Mouse (Mus musculus) frontal cortex, adult (tissue): ENCODE measurements around the gene Hoxd8.

Source experiments
- ATAC-seq: cut with Nextera tagmentation; 2 replicates; pipeline ENCODE4 v1.9.2; 2017; ENCODE audit warnings: mild to moderate bottlenecking, moderate library complexity, mixed read lengths; ENCODE audit not compliant: low TSS enrichment

Gene Hoxd8

DNA sequence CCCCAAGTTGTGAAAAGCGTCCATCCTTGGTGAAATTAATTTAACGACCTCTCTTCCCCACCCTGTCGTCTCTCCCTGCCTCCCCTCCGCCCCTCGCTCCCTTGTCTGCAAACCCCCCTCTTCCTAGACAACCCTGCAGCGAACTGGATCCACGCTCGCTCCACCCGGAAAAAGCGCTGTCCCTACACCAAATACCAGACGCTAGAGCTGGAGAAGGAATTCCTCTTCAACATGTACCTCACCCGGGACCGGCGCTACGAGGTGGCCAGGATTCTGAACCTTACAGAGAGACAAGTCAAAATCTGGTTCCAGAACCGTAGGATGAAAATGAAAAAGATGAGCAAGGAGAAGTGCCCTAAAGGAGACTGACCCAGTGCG, 5.4 kb upstream of the Hoxd8 start:
- ATAC-seq: no peak

DNA sequence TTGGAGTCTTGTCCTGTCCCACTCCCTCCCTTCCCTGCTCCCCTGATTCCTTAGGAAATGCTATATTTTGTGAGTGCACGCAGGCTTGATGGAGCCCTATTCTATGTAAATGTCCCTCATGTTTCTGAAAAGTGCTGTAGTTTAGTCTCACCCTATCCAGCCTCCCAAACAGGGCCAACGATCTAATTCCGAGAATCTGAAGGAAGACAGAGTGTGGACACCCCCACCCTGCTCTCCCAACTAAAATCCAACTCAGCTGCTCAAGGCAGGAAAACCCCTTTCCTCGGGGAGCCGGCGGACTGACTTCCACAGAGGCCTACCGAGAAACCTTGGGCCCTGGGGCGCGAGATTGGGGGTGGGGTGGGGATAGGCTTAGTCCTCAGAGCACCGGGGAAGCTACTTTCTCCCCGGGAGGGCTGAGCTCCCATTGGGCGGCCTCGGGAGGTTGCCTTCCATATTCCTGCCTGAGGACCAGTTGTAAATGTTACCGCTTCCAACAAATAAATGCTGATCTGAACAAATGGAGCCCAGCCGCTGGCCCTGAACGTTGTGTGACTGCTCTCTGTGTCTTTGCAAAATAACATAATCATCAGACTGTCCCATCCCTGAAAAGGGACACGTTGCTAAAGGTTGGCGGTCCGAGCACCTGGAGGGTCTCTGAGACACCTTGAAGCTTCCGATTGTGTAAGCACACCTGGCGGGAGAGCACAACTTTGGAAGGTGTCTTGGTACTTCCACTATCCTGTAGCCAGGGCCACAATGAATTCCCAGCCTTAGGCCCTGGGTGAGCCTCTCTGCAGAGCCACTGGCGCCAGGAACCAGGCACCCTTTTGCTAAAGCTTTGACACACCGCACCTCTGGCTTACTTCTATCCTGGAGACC, 4.5 kb upstream of the Hoxd8 start:
- no peak for ATAC-seq

DNA sequence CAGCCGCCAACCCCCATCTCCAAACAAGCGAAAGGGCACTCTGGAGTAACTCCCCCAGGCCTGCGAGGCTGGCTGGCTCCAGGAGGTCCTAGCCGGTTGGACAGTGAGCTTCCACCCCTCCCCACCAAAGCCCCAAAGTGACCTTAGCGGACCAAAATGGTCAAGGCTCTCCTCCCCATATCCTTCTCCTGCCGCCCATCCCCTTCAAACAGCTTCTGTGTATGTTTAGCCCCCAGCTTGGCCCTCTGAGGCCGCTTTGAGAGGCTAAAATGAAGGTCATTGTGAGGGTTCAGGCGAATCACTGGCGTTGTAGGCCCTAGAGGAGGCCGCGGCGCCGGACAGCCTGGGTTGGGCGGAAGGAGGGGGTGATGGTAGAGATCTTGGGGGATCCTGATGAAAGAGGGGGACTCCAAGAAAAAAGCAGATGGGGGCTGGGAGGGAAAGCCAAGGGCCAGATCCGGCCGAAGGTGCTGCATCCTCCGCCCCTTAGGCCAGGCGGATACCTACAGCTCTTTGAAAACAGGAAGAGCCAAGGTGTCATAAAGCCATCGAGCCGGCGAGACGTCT, 3.8 kb upstream of the Hoxd8 start:
- ATAC-seq: no peak

DNA sequence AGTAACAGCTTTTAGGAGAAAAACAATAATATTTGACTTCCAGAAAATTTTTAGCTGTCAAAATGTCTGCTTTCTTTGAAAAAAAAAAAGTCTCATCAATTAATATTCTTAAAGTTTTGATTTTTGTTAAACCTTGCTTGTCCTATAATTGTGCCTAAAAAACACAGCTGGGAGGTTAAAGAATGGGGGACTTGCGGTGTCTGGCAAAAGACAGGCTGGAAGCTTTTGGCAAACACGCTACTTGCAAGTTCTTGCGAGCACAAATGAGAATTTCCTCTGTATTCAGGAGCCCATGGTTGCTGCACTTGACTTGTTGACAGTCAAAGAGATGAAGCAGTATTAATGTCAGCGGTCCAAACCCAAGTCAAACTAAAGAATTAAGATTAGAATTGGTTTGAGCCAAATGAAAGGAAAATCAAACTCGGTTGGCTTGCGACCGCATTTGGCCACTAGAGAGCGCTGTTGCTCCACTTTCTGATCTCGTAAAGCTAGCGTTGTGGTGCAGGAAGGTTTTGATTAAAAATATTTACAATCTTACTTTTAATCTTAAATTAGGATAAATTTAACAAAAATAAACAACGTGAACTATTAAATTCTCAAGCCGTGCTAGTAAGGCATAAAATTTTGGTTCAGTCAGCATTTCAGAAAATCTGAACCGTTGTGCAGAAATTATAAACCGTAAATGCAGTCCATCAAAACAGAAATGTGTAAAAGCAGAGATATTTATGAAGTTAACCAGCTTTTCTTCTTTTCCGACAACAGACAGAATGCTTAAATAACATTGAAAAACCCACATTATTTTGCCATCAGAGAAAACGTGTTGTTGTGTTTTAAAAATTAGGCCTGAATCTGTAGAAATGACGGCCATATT, 2.2 kb upstream of the Hoxd8 start:
- no peak for ATAC-seq

DNA sequence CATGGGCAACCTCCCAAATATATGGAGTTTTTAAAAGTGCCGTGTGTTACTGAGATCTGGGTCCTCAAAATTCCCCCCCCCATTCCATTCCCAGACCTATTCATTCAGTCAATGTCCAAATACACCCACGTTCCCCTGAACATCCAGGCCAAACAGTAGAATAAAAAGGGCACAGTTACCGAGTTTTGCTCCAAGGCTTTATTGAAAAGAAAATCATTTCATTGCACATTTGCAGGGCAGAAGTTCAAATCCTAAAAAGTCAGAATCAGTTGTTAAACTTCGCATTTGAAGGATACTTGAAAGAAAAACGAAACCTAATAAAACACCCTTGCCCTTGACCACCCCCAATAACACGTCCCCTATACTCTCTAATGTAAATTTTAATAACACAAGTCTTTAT, 1.6 kb upstream of the Hoxd8 start:
- no peak for ATAC-seq

DNA sequence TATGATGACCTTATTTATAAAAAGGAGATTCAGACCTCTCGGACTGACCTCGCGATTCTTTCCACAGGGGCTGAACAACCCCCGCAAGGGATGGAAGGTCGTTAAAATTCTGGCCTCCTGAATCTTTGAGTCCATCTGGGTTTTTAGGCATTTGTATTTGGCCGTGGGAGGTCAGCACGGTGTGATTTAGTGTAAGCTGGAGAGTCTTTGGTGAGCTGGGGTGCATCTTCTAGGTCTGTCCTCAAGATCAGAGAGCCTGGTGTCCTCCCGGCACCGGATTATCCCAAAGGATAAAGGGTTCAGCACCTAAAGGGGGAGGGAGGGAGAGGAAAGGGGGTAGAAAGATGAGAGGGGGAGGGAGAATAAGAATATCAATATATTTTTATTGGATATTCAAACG, 1.1 kb upstream of the Hoxd8 start:
- no peak for ATAC-seq

DNA sequence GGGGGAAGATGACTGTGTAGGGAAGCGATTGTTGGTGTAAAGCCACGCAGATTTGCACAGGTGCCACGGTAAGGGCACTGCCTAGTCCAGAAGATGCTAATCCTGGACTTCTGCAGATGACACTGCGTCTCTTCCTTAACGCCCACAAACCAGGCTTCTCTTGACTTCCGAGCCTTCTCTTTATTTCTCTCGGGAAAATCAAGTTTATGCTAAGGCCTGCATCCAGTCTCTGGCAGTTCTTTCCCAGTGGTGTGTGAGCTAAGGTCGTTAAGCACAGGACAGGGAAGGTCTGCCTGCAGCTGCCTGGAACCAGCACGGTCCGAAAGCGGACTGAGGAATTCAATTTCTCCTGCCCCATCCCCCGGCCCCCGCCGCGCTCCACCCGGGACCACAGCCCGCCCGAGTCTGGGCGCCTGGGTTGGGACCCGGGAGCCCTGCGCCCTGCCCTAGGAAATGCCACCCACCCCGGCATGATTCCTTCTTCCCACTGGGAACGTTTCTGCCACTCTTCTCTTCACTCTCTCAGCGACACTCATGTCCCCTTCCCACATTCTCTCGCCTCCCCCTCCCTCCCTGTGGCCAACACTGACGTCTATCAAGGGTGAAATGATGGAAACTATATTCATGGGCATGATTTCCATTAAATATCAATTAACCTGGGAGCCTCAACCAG, 559 bp upstream of the Hoxd8 start:
- no peak for ATAC-seq

DNA sequence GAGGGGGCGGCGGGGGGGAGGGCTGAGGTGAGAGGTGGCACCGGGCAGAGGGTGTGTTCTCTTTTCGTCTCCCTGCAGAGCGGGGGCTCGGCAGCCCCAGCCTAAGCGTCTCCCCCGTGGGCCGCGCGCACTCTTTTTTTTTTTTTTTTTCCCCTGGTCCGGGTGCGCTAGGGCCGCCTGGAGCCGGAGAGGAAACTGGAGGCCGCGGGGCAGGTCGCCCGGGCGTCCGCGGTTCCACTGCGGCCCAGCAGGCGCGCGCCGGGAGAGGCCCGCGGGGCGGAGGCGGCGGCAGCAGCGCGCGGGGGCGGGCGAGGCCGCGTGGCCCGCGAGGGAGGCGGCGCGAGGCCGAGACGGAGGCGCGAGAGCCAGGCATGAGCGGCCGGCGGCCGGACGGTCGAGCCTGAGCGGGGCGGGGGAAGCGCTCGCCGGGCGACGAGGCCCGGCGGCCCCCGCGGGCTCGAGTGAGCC, 618 bp downstream of the Hoxd8 start:
- no peak for ATAC-seq

DNA sequence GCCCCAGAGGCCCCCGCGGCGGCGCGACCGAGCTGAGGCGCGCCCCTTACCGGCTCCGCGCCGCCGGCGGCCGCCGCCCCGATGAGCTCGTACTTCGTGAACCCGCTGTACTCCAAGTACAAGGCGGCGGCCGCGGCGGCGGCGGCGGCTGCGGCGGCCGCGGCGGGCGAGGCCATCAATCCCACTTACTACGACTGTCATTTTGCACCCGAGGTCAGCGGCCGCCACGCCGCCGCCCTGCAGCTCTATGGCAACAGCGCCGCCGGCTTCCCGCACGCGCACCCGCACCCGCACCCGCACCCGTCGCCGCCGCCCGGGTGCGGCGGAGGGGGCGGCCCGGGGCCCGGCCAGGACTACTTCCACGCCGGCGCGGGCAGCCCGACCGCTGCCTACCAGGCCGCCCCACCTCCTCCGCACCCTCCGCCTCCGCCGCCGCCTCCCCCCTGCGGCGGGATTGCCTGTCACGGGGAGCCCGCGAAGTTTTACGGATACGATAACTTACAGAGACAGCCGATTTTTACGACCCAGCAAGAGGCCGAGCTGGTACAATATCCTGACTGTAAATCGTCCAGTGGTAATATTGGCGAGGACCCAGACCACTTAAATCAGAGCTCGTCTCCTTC, 1.2 kb downstream of the Hoxd8 start:
- ATAC-seq: no peak

DNA sequence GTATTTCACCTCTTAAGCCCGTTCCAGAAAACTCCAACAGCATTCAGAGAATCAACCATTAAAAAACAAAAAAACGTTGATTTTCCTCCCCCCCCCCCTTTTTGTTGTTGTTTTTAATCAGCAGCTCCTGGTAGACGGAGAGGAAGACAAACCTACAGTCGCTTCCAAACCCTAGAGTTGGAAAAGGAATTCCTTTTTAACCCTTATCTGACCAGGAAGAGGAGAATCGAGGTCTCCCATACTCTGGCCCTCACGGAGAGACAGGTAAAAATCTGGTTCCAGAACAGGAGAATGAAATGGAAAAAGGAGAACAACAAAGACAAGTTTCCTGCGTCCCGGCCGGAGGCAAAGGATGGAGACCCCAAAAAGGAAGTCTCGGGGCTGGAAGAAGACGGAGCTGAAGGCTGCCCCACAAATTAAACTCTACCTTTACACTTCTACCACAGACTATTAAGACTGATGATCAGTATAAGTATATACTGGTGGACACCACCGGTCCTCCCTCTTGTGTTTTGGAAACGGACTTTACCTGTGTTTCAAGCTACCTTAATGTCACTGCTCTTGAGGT, 2.1 kb downstream of the Hoxd8 start:
- ATAC-seq: no peak

DNA sequence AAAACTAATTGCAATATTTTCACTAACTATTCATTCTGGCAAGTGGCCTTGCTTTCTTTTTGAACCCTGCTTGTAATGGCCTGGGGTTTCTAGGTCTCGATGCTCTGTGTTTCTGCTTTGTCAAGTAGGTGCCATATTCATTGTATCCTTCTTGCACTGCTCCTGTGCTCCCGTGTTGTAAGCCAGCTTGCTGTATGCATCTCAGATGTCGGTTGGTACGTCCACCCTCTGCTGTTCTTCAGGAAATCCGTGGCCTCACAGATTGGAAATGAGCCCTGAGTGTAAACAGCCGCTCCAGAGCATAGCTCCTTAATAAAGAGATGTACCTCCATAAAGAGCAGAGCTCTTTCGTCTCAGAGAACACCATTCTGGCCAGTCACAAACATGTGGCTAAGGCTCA, 3.2 kb downstream of the Hoxd8 start:
- ATAC-seq: no peak

DNA sequence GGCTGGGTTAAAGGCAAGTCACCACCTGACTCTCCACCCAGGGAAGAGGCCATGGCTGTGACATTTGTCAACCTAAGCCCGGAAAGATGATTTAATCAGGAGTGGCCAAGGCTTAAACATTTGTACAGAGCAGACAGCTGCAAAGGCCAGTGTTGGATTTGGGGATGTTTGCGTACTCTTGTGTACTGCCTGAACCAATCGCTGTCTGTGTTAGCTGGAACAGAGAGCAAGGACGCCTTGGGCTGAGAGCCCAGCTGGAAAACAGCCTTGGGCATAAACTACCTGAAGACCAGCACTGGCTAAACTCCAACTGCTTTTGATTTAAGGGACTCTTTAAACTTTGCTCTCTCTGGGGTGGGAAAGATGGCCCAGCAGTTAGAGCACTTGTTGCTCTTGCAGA, 4.3 kb downstream of the Hoxd8 start:
- ATAC-seq: no peak

DNA sequence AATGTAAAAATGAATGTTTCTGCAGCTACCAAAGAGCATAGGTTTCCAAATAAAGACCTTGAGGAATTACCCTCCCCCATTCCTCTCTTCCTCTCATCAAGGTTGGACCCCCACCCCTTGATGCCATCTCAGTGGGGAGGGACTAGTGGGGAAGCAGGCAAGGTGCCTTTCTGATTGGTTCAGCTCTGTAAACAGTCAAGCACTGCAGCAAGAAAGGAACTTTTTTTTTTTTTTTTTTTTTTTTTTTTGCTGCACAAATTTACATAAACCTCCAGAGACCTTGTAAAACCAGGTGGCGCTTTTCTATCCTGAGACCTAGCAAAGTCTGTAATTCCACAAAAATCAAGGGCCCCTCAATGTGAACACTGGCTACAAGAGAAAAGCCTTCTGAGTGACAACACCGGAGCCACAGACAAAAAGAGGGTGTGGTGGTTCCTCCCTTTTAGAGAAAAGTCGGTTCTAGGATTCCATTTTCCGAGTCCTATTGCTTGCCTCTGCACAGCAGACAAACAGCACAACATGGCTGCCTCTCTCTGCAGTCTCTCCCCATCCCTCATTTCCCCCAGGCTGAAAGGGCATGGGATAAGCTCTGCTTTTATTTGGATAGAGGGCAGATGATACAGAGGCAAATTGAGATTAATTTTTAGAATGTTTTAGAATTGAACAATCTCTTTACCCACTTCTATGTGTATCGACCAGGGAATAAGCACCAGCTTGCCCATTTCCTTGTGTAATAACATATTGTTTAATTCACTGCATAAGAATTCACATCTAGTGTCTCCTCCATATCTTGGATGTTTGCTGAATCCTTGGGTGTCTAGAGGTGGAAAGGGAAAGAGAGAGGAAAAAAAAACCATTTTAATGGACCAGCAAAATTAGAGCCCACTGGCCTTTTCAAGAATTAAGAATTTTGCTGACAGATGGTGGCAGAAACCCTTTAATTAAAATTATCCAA, 5.3 kb downstream of the Hoxd8 start:
- ATAC-seq: no peak

DNA sequence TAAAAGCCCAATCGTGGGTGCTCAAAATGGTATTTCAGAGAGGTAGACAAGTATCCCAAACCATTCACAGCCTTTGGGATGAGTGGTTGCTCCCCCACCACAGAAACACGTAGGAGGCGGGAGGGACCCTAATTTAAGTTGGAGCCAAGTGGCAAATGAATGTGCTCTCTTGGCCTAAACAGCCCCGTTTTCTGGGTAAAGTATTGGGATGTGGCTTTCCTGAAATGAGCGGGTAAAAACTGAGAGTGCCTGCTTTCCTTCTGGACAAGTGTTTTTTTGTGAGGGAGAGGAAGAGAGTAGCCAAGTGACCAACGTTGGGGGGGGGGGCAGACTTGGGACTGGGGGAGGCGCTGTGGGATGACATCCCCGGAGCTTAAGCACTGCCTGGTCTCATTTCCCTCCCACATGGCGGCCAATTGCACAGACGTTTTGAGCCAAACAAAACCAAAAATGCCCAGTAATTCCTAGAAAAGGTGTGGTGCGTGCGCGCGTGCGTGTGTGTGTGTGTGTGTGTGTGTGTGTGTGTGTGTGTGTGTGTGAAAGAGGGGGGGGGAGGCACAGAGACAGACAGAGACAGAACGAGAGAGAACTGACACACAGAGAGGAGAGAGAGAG, 6.6 kb downstream of the Hoxd8 start:
- no peak for ATAC-seq

DNA sequence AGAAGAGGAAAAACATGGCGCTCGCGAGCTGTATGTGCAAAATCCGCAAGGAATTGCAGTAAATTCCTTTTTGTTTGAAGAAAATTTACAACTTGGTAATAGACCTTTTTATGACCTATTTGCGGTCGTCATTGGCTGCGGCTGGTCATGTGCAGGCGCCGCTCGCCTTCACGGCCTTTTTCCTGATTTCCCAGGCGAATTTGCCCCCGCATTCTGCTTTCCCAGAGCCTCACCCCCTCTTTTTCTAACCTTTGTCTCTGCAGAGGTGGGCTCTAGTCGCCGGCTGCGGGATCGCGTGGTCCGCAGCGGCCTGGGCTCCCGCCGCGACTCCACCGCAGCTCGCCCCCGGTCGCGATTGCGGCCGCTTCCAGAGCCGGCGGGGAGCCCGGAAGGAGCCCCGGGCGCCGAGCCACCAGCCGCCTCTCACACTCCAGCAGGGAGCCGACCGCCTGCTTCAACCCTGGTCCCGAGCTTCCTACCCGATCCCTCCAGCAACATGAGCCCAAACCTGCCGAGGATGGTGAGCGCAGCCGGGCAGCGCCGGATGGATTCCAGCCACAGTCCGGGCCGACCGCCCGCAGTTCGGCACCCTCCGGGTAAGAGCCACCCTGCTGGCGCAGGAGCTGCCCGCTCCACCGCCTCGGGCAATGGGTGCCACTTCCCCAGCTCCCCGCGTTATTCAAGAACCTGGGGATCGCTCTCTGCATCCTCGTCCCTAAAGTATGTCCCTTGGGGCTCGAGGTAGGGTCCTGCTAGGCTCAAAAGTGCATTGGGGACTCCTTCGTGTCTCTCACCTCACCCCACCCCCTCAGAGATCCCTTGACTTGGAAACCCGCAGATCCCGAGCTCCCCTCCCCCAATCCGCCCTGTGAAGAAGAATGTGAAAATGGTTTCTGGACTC, 7.6 kb downstream of the Hoxd8 start, which contains the start of the genes Hoxd3 and Hoxd4:
TSS of gene Hoxd3 (plus strand) at position 207 of the 901 bp plus-strand sequence.
TSS of gene Hoxd4 (plus strand) at position 209 of the 901 bp plus-strand sequence.
- ATAC-seq: no peak

DNA sequence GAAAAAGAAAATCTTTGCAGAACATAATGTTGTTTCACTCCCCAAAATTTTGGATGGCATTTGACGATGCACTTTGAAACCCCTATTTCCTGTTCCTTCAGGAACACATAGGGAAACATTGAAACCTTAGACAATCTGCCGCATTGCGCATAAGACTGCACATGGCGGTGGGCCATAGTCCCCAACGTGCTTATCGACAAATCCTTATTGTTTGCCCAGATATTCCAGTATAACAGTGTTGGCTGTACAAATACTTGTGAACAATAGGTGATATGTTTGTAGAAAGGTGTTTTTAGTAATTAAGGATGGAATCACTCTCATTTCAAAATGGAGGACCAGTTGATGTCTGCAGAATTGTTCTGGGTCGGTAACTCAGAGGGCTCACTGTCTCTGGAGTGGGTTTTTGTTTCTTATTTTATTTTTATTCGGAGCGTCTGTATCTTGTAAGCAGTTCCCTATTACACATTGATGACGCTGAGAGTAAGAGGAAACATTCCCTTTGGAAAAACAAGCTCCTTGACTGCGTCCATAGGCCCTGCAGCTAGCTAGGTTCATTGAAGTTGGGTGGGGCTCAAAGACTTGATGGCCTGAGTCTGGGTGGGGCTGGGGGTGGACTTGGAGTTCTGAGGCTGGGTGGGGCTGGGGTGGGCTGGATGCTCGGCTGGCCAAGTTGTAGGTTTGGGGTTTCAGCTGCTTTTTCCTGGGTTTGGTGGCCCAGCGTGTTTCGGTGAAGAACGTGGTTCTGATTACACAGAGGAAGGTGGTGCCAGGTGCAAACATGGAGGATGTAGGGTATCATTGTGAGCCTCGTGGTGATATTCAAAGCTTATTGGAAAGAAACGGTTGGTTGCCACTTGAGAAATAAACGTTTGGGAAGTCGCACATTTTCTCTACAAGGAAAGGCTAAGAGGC, 9.1 kb downstream of the Hoxd8 start:
- no peak for ATAC-seq

DNA sequence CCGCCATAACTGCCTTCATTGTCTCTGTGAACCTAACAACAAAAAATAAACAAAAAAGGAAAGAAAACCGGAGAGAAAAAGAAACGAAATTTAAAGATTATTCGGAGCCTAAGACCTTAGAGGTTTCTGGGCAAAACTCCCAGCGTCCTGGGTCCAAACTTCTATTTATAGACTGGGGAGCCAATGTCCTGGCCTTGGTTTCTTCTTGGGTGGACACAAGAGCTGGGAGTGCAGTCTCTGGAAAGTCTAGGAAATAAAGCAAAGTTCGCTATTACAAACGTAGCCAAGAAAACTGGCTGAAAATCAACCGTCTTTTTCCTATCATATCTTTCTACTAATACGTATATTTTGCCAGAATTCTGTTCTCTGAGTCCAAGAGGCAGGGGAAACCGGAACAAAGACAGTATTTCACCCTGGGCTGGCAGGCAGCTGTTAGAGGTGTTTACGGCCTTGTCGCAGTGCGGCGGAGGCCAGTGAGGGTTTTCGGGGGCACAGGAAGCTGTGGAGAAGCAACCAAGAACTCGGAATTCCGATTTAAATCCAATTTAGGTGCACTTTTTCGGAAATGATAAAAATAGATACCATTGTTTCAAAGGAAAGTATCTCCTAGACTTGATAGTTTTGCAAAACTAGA, 9.9 kb downstream of the Hoxd8 start:
- no peak for ATAC-seq
